Mouse (Mus musculus): ENCODE measurements around the gene Olfr316. TPM values are rescaled to one million over a fixed set of nuclear protein-coding genes. Genes with fewer than 3 reads are reported as not detected.
"Not testable (repeated sequence)": the region's sequence is repeated elsewhere in the genome, so short reads cannot be mapped to it uniquely, and the experiment has no call there.

Gene Olfr316
- polyA plus RNA-seq, 2 experiments: not detected

DNA sequence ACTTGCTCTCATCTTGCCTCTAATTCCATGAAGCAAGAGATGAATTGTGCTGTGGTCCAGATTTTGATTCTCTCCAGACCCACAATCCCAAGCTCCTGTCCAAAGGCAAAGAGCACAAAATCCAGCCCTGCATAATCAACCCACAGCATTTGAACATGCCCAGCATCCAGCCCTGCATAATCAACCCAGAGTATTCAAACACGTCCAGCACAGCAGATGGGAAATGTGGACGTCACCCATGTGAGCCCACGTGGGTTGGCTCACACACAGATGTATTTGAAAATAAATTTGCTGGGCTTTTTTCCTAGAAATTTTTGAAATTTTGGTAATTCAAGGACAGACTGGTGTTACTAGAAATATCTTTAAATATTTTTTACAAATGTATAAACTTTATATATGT, 19.2 kb upstream of the Olfr316 start:
- H3K9ac ChIP-seq (replicated peaks): no peak overlapping the region
- TF ChIP-seq CTCF (IDR thresholded peaks at IDR 0.05; ENCODE audit: low read depth) (no peak), EP300 (IDR thresholded peaks at IDR 0.05; ENCODE audit: low read depth) (no peak)

DNA sequence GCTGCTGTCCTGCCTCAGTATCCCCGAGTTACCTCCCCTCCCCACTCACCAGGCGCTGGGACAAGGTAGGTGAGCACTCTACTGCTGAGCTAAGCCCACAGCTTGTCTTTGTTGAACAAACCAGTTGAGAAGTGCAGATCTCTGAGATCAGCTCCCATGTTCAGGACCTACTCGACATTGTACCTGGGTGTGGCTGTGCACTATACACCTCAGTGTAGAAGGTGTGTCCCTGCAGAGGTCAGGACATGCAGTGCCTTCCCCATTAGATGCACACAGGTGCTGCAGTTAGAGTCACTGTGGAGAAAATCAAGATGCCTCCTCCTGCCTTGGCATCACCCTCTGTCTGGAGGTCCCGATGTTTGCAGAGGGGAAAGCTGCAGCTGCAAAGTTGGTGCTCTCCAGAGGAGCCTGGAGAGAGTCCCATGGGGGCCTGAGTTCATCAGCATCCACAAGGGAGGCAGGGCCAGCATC, 13.7 kb upstream of the Olfr316 start, which contains the start of gene Olfr317:
Gene Olfr317 (minus strand): TSS at position 421 of the 471 bp plus-strand sequence.
- Histone ChIP-seq H3K27me3 (ENCODE audit: control insufficient read depth, insufficient read depth, low read length) (no peaks in the 10 kb centered on the region), H3K4me1 (replicated peaks; ENCODE audit: control insufficient read depth in 2 of 2, insufficient read depth in 2 of 2, low read length in 1 of 2) (no peaks in the 10 kb centered on the region), H3K36me3 (replicated peaks; ENCODE audit: control insufficient read depth, insufficient read depth, low read depth) (no peaks in the 10 kb centered on the region), H3K9me3 (ENCODE audit: control insufficient read depth, low read length) (no peaks in the 10 kb centered on the region), H3K9ac (replicated peaks) (no peak within 1 kb of the TSS), H3K4me3 (ENCODE audit: insufficient read depth in 1 of 2, low read depth in 2 of 2, low read length in 2 of 2) (no peak within 1 kb of the TSS), H3K27ac (no peak within 1 kb of the TSS), H3K4me2 (ENCODE audit: low read depth) (no peak within 1 kb of the TSS)
- no peak for DNase-seq (ENCODE audit: low read depth in 3 of 3, low spot score in 3 of 3)
- 32% methylated on average over 4 of the region's 4 CpGs for WGBS (ENCODE audit: insufficient replicate concordance)
- TF ChIP-seq CTCF (IDR thresholded peaks at IDR 0.05; ENCODE audit: low read depth): no peak
- TF ChIP-seq EP300 (IDR thresholded peaks at IDR 0.05; ENCODE audit: low read depth): no peak
- no peak for ATAC-seq (ENCODE audit: insufficient read depth)

More for the DNA sequence above, 19.2 kb upstream of the Olfr316 start:
- 40% methylated on average over 3 of the region's 3 CpGs for WGBS (ENCODE audit: insufficient replicate concordance)
- no peaks in the 10 kb centered on the region for H3K36me3 ChIP-seq (replicated peaks; ENCODE audit: control insufficient read depth, insufficient read depth, low read depth)
- H3K9me3 ChIP-seq (ENCODE audit: control insufficient read depth, low read length): no peaks in the 10 kb centered on the region
- no peak overlapping the region for H3K4me2 ChIP-seq (ENCODE audit: low read depth)
- no peaks in the 10 kb centered on the region for H3K27me3 ChIP-seq (ENCODE audit: control insufficient read depth, insufficient read depth, low read length)
- DNase-seq (ENCODE audit: low read depth in 3 of 3, low spot score in 3 of 3) (no peak), ATAC-seq (ENCODE audit: insufficient read depth) (no peak)
- H3K4me1 ChIP-seq (replicated peaks; ENCODE audit: control insufficient read depth in 2 of 2, insufficient read depth in 2 of 2, low read length in 1 of 2): no peaks in the 10 kb centered on the region
- H3K27ac ChIP-seq: no peak overlapping the region
- no peak overlapping the region for H3K4me3 ChIP-seq (ENCODE audit: insufficient read depth in 1 of 2, low read depth in 2 of 2, low read length in 2 of 2)

DNA sequence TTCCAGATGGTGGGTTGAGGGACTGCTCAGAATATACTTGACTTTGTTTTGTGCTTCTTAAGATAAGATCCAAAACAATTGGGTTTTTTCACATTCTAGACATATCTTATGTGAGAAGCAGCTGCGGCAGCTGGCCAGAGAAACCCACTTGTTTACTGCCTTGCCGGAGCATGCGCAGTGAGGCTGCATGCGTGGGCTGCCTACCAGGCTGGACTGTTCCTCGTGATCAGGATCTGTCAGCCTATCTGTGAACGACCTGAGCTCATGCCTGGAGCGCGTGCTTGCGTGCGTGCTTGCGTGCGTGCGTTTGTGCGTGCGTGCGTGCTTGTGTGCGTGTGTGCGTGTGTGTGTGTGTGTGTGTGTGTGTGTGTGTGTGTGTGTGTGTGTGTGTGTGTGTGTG, 1.4 kb upstream of the Olfr316 start:
- H3K27ac ChIP-seq; H3K9ac ChIP-seq (replicated peaks); DNase-seq (ENCODE audit: low read depth in 3 of 3, low spot score in 3 of 3); ATAC-seq (ENCODE audit: insufficient read depth); H3K27me3 ChIP-seq (ENCODE audit: control insufficient read depth, insufficient read depth, low read length); H3K4me1 ChIP-seq (replicated peaks; ENCODE audit: control insufficient read depth in 2 of 2, insufficient read depth in 2 of 2, low read length in 1 of 2); H3K4me2 ChIP-seq (ENCODE audit: low read depth); H3K9me3 ChIP-seq (ENCODE audit: control insufficient read depth, low read length); H3K4me3 ChIP-seq (ENCODE audit: insufficient read depth in 1 of 2, low read depth in 2 of 2, low read length in 2 of 2); H3K36me3 ChIP-seq (replicated peaks; ENCODE audit: control insufficient read depth, insufficient read depth, low read depth): not testable (repeated sequence)
- 73% methylated on average over 18 of the region's 18 CpGs for WGBS (ENCODE audit: insufficient replicate concordance)

DNA sequence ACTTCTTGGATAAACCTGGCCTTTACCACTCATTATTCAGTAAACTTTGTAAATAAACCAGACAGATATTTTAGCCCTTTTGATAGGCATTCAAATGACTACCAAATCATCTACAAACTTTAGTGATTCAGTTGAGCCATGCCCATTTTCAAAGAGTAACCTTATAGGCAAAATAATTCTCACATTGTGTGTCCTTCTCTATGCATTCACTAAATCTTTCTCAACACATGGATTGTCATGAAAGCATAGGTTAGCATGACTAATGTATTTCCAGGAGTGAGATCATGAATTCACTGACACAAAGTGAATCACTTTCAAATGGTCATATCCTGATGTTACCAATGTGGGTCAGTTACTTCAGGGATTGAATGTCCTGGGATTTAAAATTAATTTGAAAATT, 20.4 kb downstream of the Olfr316 start, which contains the start of gene Olfr315:
Gene Olfr315 (plus strand): TSS at position 301 of the 400 bp plus-strand sequence.
- Histone ChIP-seq H3K9ac (replicated peaks) (no peak within 1 kb of the TSS), H3K36me3 (replicated peaks; ENCODE audit: control insufficient read depth, insufficient read depth, low read depth) (no peaks in the 10 kb centered on the region), H3K9me3 (ENCODE audit: control insufficient read depth, low read length) (no peaks in the 10 kb centered on the region), H3K27me3 (ENCODE audit: control insufficient read depth, insufficient read depth, low read length) (no peaks in the 10 kb centered on the region), H3K4me2 (ENCODE audit: low read depth) (no peak within 1 kb of the TSS), H3K4me1 (replicated peaks; ENCODE audit: control insufficient read depth in 2 of 2, insufficient read depth in 2 of 2, low read length in 1 of 2) (no peaks in the 10 kb centered on the region), H3K4me3 (ENCODE audit: insufficient read depth in 1 of 2, low read depth in 2 of 2, low read length in 2 of 2) (no peak within 1 kb of the TSS), H3K27ac (no peak within 1 kb of the TSS)
- TF ChIP-seq CTCF (IDR thresholded peaks at IDR 0.05; ENCODE audit: low read depth): no peak
- no peak for TF ChIP-seq EP300 (IDR thresholded peaks at IDR 0.05; ENCODE audit: low read depth)
- DNase-seq (ENCODE audit: low read depth in 3 of 3, low spot score in 3 of 3) (no peak), ATAC-seq (ENCODE audit: insufficient read depth) (no peak)

DNA sequence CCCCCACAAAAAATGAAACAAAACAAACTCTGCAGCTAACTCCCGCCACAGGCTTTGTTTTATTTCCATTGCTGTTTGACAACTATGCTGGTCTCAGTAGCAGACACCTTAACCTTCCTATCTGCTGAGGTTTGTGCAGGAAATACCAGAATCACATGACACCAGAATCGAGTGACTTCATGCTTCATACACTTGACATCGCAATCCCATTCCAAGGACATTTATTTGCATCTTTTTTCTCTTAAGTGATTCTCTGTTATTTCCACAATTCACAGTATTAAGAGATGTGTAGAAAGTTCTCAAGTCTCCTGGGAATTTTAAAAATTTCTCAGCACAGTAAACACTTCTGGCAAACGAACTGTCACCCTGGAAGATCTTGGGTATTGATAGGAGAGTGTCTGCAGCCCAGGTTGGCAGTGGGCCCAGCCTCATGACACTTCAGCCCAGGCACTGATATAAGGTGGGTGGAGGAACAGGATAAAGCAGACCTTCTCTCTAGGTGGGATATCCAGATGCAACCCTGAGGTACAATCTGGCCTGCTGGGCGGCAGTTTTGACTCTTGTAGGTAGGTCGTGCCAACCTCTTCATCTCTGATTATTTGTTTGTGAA, 30.1 kb downstream of the Olfr316 start, which contains the start of gene Olfr314:
Gene Olfr314 (plus strand): TSS at position 473 of the 610 bp plus-strand sequence.
- no peak within 1 kb of the TSS for H3K27ac ChIP-seq
- H3K27me3 ChIP-seq (ENCODE audit: control insufficient read depth, insufficient read depth, low read length): no peaks in the 10 kb centered on the region
- 49% methylated on average over 6 of the region's 6 CpGs for WGBS (ENCODE audit: insufficient replicate concordance)
- no peaks in the 10 kb centered on the region for H3K4me1 ChIP-seq (replicated peaks; ENCODE audit: control insufficient read depth in 2 of 2, insufficient read depth in 2 of 2, low read length in 1 of 2)
- ATAC-seq (ENCODE audit: insufficient read depth) (no peak), DNase-seq (ENCODE audit: low read depth in 3 of 3, low spot score in 3 of 3) (no peak)
- H3K4me3 ChIP-seq (ENCODE audit: insufficient read depth in 1 of 2, low read depth in 2 of 2, low read length in 2 of 2): no peak within 1 kb of the TSS
- H3K36me3 ChIP-seq (replicated peaks; ENCODE audit: control insufficient read depth, insufficient read depth, low read depth): no peaks in the 10 kb centered on the region
- TF ChIP-seq CTCF (IDR thresholded peaks at IDR 0.05; ENCODE audit: low read depth) (no peak), EP300 (IDR thresholded peaks at IDR 0.05; ENCODE audit: low read depth) (no peak)
- no peaks in the 10 kb centered on the region for H3K9me3 ChIP-seq (ENCODE audit: control insufficient read depth, low read length)
- no peak within 1 kb of the TSS for H3K4me2 ChIP-seq (ENCODE audit: low read depth)
- H3K9ac ChIP-seq (replicated peaks): no peak within 1 kb of the TSS

Measured in liver, embryonic 14.5 days (tissue).